Mouse (Mus musculus) lung, postnatal 0 days (tissue): ENCODE data around the gene Ccdc107. TPM values are rescaled to one million over a fixed set of nuclear protein-coding genes. Genes with fewer than 3 reads are reported as not detected.

Source experiments
- ATAC-seq: fragments of 200-750 bp; cut with Nextera tagmentation; 2 replicates; pipeline ENCODE4 v1.8.0; 2017; ENCODE audit warnings: moderate library complexity
- DNase-seq: peaks from one replicate; pipeline ENCODE4 v3.0.0-alpha.2; 2016; ENCODE audit warnings: low spot score
- H3K27ac ChIP-seq: fragments of 300-500 bp; sonication (generic); 2 replicates; pipeline ENCODE4 v1.5.1; 2014; ENCODE audit warnings: antibody characterized with exemption, mild to moderate bottlenecking, low read length, mixed read lengths
- H3K27me3 ChIP-seq: fragments of 300-500 bp; sonication (generic); replicated peaks from 2 replicates; pipeline ENCODE4 v1.6.1; 2014; ENCODE audit warnings: low read length, mixed read lengths; ENCODE audit not compliant: insufficient read depth
- H3K36me3 ChIP-seq: fragments of 300-500 bp; sonication (generic); 2 replicates; pipeline ENCODE4 v1.6.1; 2014; ENCODE audit warnings: low read length, mixed read lengths; ENCODE audit not compliant: insufficient read depth
- H3K4me1 ChIP-seq: fragments of 300-500 bp; sonication (generic); 2 replicates; pipeline ENCODE4 v1.6.1; 2014; ENCODE audit warnings: antibody characterized with exemption, low read depth, low read length, mixed read lengths; ENCODE audit not compliant: insufficient read depth
- H3K4me2 ChIP-seq: fragments of 300-500 bp; sonication (generic); replicated peaks from 2 replicates; pipeline ENCODE4 v1.6.1; 2014; ENCODE audit warnings: low read depth, mild to moderate bottlenecking, low read length, moderate library complexity, mixed read lengths
- H3K4me3 ChIP-seq: fragments of 300-500 bp; sonication (generic); 2 replicates; pipeline ENCODE4 v1.5.1; 2014; ENCODE audit warnings: low read depth, low read length
- H3K9ac ChIP-seq: fragments of 300-500 bp; sonication (generic); replicated peaks from 2 replicates; pipeline ENCODE4 v1.6.1; 2014; ENCODE audit warnings: low read depth, mild to moderate bottlenecking
- H3K9me3 ChIP-seq: fragments of 300-500 bp; sonication (generic); 2 replicates; pipeline ENCODE4 v1.6.1; 2016; ENCODE audit warnings: low read length, mixed read lengths
- CTCF ChIP-seq: IDR thresholded peaks from 2 replicates; pipeline ENCODE4 v1.5.1; 2016; ENCODE audit warnings: antibody characterized with exemption, mild to moderate bottlenecking
- EP300 ChIP-seq: IDR thresholded peaks from 2 replicates; pipeline ENCODE4 v1.6.1; 2016; ENCODE audit warnings: antibody characterized with exemption, mild to moderate bottlenecking, control low read depth
- whole genome bisulfite sequencing: fragments of 180-500 bp; shearing (Covaris S2); extraction: QIAGEN DNeasy Blood & Tissue Kit; methylation state at CpG from one replicate; pipeline ENCODE4 v1.1.7; 2014; 5-methylcytosine and 5-hydroxymethylcytosine counted together
- polyA plus RNA-seq: library from polyadenylated mRNA; unstranded; fragments of >200 nt; fragmentation: Nextera tagmentation; extraction: Ambion mirVana; gene quantifications from 2 replicates; pipeline ENCODE4 v1.2.1, GENCODE M21; 2015

Ccdc107 gene
- polyA plus RNA-seq, 1 experiment from 2014 or later: 81.0 TPM

DNA sequence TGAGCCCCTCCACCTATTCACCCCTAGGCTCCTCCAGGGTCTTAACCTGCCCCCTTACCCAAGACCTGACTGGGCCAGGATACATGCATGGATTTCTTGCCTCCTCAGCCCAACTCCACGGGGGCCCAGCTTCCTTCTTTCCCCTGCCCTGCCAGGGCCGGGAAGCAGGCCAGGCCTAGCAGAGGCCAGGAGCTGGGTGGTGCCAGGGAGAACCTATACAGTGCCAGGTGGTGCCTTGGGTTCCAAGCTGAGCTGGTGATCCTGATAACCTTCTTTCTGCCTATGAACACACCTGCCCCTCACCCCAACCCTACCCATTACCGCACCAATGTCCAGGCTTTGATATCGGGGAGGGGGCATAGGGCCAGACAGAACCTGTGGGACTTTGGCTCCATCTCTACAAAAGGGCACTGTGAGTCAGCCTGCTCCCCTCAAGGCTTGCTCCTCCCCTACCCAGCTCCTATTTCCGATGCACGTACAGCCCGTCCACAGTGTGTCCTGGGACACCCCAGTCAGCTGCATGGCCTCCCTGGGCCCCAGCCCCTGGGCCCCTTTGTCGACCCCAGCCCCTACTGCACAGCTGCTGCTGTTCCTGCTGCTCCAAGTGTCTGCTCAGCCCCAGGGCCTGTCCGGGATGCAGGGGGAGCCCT is 14.0 kb downstream of the Ccdc107 start, which contains the start of gene Car9:
TSS of gene Car9 (plus strand) at position 431 of the 650 bp plus-strand sequence.
- Histone ChIP-seq H3K27me3 (no peaks in the 10 kb centered on the region), H3K4me3 (no peak within 1 kb of the TSS), H3K4me1 (peaks cover 5% of the 10 kb centered on the region; the same call in 1 of the 2 replicates), H3K27ac (no peak within 1 kb of the TSS), H3K36me3 (no peaks in the 10 kb centered on the region), H3K9me3 (no peaks in the 10 kb centered on the region), H3K4me2 (peak within 1 kb of the TSS; percentile 83), H3K9ac (no peak within 1 kb of the TSS)
- no peak for ATAC-seq
- DNase-seq: no peak
- WGBS: 49% methylated on average over 9 of the region's 9 CpGs
- TF ChIP-seq EP300 (no peak), CTCF (no peak)

- TF ChIP-seq EP300 (no peak), CTCF (peak; percentile 43)
- no peaks in the 10 kb centered on the region for H3K36me3 ChIP-seq
- peak overlapping the region; percentile 83 for H3K4me2 ChIP-seq
- H3K9ac ChIP-seq: no peak overlapping the region
- peaks cover 5% of the 10 kb centered on the region; the same call in 1 of the 2 replicates for H3K4me1 ChIP-seq
- H3K27ac ChIP-seq: peak overlapping the region; percentile 11; the same call in 1 of the 2 replicates
- H3K4me3 ChIP-seq: peak overlapping the region; percentile 43
- WGBS: 3% methylated on average over 21 of the region's 22 CpGs
- no peaks in the 10 kb centered on the region for H3K9me3 ChIP-seq
- DNase-seq (peak; percentile 75), ATAC-seq (peak; percentile 74)
- H3K27me3 ChIP-seq: no peaks in the 10 kb centered on the region; the same call in 1 of the 2 replicates
Measured at GRCm38 (mm10) chr4:43507938-43508665, 15.4 kb downstream of the Ccdc107 start.

DNA sequence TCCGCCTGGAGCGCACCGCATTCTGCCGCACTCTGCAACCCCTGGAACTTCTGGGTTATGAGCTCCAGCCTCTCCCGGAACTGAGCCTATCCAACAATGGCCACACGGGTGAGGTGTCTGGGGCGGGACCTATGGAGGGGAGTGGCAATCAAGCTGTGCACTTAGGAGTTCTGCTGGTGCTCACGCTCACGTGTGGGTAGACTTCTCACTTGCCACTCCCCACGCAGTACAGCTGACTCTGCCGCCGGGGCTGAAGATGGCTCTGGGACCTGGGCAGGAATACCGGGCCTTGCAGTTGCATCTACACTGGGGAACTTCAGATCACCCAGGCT is 15.9 kb downstream of the Ccdc107 start:
- no peak overlapping the region for H3K9ac ChIP-seq
- peak overlapping the region; percentile 43 for H3K4me3 ChIP-seq
- WGBS: 2% methylated on average over 13 of the region's 13 CpGs
- H3K4me2 ChIP-seq: peak overlapping the region; percentile 83
- no peaks in the 10 kb centered on the region for H3K9me3 ChIP-seq
- peak; percentile 87 for DNase-seq
- no peak; the same call in 1 of the 2 replicates for TF ChIP-seq CTCF
- TF ChIP-seq EP300: no peak
- ATAC-seq: peak; percentile 92
- H3K36me3 ChIP-seq: no peaks in the 10 kb centered on the region
- H3K27ac ChIP-seq: peak overlapping the region; percentile 11; the same call in 1 of the 2 replicates
- no peaks in the 10 kb centered on the region; the same call in 1 of the 2 replicates for H3K27me3 ChIP-seq
- H3K4me1 ChIP-seq: peaks cover 5% of the 10 kb centered on the region; the same call in 1 of the 2 replicates

DNA sequence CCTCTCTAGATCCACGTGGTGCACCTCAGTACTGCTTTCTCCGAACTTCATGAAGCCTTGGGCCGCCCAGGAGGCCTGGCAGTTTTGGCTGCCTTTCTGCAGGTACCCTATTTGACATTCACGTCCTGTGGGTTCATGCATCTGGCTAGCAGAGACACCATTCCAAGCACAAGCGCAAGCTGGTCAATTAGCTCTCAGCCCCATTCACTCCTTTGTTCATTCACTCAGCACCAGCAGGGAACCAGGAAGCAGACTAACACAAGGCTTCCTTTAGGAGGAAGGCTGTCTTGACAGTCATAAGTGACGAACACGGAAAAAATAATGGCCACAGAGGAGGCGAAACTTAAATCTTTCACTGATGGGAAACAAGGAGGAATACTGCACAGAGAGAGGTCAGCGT is 16.4 kb downstream of the Ccdc107 start:
- no peak for TF ChIP-seq EP300
- no peak for TF ChIP-seq CTCF
- Histone ChIP-seq H3K9ac (no peak overlapping the region), H3K36me3 (no peaks in the 10 kb centered on the region), H3K27me3 (no peaks in the 10 kb centered on the region; the same call in 1 of the 2 replicates), H3K4me1 (peaks cover 5% of the 10 kb centered on the region; the same call in 1 of the 2 replicates), H3K4me3 (no peak overlapping the region; the same call in 1 of the 2 replicates), H3K27ac (no peak overlapping the region), H3K4me2 (peak overlapping the region; percentile 83), H3K9me3 (no peaks in the 10 kb centered on the region)
- no peak for DNase-seq
- ATAC-seq: no peak
- 38% methylated on average over 9 of the region's 9 CpGs for WGBS

DNA sequence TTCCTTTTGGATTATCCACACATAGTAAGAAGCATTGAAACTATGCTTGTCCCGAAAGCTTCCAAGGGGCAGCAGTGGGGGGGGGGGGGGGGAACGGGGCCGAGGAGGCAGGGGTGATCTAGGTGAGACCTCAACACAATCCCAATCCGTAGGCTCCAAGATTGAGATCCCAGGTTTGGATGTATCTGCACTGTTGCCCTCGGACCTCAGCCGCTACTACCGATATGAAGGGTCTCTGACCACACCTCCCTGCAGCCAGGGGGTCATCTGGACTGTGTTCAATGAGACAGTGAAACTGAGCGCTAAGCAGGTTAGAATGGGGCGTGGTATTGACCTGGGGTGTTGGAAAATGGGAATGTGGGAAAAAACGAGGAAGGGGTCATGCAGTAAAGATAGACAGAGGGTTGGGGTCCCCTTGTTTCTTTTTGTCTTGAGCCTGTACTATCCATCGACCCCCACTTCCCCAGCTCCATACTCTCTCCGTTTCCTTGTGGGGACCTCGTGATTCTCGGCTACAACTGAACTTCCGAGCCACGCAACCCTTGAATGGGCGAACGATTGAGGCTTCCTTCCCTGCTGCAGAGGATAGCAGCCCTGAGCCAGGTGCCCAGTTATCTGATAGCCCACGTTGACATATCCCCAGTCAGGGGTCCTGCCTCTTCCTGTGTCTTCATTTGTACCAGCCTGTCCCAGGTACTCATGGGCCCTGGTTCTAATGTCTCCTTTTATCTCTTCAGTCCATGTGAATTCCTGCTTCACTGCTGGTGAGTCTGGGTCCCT is 19.2 kb downstream of the Ccdc107 start:
- no peaks in the 10 kb centered on the region; the same call in 1 of the 2 replicates for H3K27me3 ChIP-seq
- DNase-seq: no peak
- no peak overlapping the region for H3K4me2 ChIP-seq
- H3K4me3 ChIP-seq: no peak overlapping the region
- H3K9me3 ChIP-seq: no peaks in the 10 kb centered on the region
- ATAC-seq: no peak
- H3K4me1 ChIP-seq: peaks cover 5% of the 10 kb centered on the region; the same call in 1 of the 2 replicates
- no peak for TF ChIP-seq CTCF
- TF ChIP-seq EP300: no peak
- H3K36me3 ChIP-seq: no peaks in the 10 kb centered on the region
- 67% methylated on average over 19 of the region's 19 CpGs for WGBS
- no peak overlapping the region for H3K27ac ChIP-seq
- H3K9ac ChIP-seq: no peak overlapping the region

DNA sequence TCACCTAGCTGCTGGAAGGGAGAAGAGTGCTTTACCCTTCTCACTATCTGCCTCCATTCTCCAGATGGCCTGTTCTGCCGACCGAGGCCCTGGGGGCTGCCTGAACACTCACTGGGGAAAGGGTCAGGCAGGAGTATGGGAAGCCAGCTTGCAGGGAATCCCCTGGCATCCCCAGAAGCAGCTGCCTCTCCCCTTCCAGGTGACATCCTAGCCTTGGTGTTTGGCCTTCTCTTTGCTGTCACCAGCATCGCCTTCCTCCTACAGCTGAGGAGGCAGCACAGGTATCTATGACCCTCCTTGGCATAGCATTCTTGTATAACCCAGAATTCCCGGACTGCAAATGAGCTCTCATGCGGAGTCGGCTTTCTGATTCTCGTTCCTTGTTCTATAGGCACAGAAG is 20.0 kb downstream of the Ccdc107 start:
- Histone ChIP-seq H3K9me3 (no peaks in the 10 kb centered on the region), H3K4me3 (no peak overlapping the region), H3K36me3 (no peaks in the 10 kb centered on the region), H3K4me1 (peaks cover 5% of the 10 kb centered on the region; the same call in 1 of the 2 replicates), H3K27ac (no peak overlapping the region), H3K27me3 (no peaks in the 10 kb centered on the region; the same call in 1 of the 2 replicates), H3K4me2 (no peak overlapping the region), H3K9ac (no peak overlapping the region)
- no peak for TF ChIP-seq CTCF
- WGBS: 68% methylated on average over 7 of the region's 7 CpGs
- no peak for DNase-seq
- no peak for ATAC-seq
